Mouse (Mus musculus) liver, embryonic 14.5 days (tissue): Measurements from ENCODE around the gene Rpl15.
"Not testable (repeated sequence)": the region's sequence is repeated elsewhere in the genome, so short reads cannot be mapped to it uniquely, and the experiment has no call there.

Source experiments
- CTCF ChIP-seq: IDR thresholded peaks from 2 replicates; pipeline ENCODE4 v1.5.1; 2016; ENCODE audit warnings: antibody characterized with exemption, low read depth, control low read depth
- EP300 ChIP-seq: IDR thresholded peaks from 2 replicates; pipeline ENCODE4 v1.6.1; 2016; ENCODE audit warnings: antibody characterized with exemption, low read depth

DNA sequence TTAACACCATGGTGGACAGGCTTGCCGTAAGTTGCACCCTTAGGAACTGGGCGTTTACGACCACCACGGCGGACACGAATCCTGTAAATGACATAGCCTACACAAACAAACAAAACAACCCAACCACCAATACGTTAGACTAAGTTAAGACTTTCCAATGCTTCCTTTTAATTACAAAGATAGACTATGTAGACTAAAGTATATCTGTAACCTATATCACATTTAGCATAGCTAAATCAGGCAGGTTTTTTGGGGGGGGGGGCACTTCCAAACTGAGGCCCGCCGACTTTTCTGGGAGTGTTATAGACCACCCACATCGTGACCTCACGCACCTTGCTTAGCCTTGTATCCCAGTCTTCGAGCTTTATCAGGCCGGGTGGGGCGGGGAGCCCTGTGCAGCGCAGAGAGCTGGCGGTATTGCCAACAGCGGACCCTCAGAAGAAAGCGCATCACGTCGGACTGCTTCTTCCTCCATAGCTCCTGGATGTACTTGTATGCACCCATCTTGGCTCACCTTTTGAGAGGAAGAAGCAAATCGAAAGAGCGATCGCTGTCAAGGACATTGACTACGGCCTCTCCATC lies 1.2 kb downstream of the Rpl15 start:
- not testable (repeated sequence) for TF ChIP-seq EP300, CTCF
